Mouse (Mus musculus): ENCODE measurements around the gene Cfap44.

Cfap44 gene

DNA sequence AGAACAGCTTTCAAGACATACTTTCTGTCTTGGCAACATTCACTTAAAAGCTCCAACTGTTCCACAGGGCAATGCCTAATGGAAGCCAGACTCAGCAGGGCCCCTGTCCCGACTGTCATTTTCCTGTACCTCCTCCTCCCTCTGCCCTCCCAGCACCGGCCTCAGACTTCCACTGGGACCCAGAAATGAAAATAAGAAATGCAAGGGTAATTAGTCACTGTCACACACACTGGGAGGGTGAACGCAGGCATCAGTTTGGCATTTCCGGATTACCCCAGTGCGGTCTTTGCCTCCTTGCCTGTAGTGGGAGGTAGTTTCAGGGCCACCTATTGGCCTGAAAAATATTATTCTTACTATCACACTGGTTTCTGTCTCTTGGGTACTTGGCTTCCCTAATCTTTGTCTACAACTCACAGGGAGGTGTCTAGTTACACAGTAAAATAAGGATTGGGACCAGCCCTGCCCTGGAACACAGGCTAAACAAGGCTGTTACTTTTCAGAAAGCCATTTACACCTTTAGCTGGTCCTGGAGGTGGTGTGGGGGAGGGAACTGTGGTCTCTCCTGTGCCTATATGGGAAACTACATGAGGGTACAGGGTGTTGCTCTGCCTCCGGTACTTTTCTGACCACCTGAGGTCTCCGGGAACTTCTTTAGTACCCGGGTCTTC is 100.0 kb downstream of the Cfap44 start:
- DNase-seq (ENCODE audit: low spot score) = peak; percentile 67

DNA sequence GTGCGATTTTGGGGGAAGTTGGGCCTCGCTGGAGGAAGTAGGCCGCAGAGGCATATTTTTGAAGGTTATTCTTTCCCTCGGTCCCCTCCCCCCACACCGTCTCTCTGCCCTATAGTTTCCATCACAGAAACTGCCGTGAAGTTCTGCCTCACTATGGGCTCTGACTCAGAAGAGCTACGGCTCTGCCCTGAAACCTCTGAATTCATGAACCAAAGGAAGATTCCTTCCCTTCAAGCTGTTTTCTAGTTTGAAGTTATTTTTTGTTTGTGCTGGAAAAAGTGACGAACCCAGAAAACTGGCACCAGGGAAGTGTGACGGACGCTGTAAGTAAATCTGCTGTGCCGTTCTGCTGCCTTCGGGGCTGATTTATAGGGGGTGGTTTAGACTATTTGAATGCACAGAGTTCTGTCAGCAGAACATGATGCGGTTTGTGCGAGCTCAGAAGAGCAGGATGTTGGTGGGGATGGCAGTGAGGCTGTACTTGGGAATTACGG is 102.4 kb downstream of the Cfap44 start:
- no peak for DNase-seq (ENCODE audit: low spot score)

DNA sequence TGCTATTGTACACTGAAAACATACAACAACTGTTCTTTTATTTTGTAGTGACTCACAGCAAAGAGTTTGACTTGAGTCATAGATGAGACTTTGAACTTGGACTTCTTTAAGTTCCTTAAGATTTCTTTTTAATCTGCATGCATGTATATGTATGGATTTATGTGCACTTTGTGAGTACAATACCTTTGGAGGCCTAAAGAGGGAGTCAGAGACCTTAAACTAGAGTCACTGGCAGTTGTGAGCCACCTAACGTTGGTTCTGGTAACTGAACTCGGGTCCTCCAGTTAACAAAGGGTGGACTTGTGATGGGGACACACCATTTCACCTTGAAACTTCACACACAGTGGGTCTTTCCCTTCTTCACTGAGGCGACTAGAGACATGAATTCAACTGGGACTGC is 103.9 kb downstream of the Cfap44 start:
- DNase-seq (ENCODE audit: low spot score) = no peak

DNA sequence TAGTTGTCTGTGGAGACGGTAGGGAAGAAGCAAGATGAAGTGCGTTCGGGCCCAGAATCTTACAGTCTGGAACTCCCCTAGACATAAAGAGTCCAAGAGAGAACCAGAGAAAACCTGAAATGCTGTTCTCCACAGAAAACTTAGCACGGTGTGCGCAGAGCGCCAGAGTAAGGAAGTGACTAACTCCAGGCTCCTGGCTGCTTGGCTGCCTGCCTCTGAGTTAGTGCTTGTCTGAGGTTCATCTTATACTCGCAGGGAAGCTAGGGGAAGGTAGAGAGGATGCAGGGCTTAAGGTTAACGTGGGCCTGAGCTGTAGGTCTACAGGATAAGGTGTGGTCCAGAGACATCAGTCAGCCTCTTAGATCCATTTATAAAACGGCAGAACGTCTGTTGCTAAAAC is 107.2 kb downstream of the Cfap44 start:
- DNase-seq (ENCODE audit: low spot score) = no peak

DNA sequence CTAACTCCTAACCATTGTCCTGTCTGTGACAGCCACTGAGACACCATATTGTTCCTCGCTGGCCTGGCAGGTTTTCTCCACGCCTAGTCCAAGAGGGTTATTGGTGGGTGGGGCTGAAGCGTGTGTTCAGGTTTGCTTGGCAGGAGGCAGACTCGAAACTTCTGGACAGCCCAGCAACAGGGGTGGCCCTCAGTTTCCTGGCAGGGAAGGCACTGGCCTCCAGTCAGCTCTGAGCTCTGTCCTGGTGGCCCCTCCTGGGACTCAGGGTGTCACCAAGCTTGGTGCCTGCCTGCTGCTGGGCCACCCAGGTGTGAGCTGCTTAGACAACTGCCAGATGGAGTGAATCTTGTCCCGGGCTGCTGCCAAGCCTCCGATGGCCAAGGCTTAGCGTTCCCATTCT is 107.7 kb downstream of the Cfap44 start:
- no peak for DNase-seq (ENCODE audit: low spot score)

DNA sequence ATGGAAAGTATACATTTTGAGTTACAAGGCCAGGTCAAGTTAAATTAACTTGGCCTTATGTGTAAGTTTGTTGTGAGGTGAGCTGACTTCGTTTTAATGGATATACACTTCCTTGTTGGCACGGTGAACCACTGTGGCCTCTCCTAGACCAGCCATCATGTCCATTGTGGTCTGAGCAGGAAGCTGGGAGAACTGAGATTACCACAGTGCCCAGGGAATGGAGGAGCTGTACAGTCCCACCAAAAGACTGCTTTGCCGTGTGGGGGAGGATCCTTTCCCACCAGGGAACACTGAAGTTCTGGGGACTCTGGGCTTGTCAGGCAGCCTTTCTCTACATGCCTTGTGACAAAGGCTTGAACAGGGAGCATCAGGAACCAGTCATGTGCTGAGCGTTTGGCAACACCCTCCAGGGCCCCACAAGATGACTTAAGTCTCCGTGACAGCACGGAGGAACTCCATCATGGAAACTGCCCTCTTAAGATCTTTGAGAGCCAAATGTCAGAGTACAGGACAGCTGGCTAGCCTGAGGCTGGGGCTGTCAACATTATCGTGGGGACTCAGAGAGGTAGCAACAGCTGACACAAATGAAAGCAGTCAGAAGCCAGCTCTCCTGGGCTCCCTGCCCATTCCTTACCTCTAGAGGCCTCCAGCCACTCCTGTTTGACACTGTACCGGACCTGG is 108.4 kb downstream of the Cfap44 start:
- DNase-seq (ENCODE audit: low spot score) = no peak

DNA sequence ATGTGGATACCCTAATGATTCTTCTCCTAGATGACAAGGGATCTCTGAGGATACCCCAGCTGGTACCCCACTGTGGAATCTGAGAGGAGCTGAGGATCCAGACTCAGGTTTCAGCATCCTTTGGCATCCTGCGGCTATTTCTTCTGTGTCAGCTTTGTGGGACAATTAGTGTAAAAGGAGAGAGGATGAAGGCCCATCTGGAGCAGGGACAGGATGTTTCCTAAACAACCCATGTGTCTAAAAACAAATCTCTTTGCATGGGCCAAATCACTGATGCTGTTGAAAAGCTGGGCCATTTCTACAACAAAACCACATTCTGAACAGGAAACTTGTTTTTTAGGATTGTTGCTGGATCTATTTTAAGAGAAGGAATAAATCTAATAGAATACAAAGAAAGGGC is 110.6 kb downstream of the Cfap44 start:
- no peak for DNase-seq (ENCODE audit: low spot score)

DNA sequence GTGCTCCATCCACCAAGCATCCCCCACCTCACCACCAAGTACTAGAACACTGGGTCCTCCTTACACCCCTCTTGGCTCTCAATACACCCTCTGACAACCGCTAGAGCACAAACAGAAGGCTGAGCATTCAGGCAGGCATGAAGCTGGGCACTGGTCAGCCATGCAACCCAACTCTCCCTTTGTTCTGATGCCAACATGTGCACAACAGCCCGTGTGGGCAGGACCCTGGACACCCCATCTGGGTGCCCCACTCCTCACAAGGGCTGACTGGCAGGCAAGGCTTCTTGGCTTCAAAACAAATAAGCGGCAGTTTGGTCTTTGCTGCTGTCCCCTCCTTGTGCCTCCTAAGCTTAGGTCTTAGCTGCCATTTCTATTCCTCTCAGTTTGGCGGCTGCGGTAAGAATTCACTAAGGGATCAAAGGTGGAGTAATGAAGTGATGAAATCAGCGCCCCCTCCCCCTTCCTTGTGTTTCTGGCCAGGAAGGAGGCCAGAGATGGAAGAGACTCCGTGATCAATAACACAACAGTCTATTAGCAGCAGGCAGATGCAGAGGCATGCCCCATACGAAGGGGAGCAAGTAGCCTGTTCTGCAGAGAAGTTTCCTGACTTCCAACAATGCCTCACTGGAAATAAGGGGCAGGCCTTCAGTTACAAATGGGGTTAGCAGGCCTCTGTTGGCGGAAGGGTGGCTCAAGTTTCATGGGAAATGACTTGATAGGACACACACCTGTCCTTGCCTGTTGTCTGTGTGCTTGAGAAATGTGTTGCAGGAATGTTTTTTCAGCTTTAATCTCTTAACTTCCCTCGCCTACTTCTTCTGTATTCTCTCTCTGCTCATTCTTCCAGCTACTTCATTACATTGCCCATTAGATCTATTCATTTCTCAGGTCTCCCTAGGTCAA is 112.7 kb downstream of the Cfap44 start:
- DNase-seq (ENCODE audit: low spot score) = no peak

DNA sequence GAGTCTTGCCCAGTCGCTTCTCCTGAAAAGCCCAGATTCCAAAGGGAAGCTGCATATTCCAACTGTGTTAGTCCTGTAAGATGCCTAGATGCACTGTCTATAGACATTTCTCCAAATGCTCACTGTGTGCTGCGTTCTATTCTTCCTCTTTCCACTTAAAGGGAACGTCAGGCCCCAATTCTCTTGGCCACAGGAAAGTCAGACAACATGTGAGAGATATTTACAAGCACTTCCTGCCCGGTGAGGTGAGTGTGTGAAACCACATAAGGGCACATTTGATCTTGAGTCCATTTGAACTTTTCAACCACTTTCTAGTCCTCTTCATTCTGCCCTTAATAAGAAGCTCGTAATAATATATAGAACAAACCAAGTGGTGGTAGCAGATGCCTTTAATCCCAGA is 113.4 kb downstream of the Cfap44 start:
- no peak for DNase-seq (ENCODE audit: low spot score)

DNA sequence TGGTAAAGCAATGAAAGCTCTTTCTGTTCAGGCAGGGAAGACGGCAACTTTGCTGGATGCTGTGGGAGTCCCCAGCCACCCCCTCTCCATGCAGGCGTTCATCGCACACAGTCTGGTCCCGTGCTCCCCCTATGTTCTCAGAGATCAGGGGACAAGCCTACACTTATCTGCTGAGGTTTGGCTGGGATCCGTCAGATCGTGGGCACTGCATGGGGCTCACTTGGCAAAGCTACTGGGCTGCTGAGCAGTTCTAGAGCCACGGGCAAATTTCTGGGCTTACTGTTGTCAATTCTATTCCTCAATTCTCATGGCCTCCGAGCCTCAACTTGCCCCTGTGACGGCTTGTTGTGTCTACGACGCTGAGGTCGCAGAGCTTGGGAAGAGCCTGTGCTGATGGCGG is 114.2 kb downstream of the Cfap44 start:
- no peak for DNase-seq (ENCODE audit: low spot score)

DNA sequence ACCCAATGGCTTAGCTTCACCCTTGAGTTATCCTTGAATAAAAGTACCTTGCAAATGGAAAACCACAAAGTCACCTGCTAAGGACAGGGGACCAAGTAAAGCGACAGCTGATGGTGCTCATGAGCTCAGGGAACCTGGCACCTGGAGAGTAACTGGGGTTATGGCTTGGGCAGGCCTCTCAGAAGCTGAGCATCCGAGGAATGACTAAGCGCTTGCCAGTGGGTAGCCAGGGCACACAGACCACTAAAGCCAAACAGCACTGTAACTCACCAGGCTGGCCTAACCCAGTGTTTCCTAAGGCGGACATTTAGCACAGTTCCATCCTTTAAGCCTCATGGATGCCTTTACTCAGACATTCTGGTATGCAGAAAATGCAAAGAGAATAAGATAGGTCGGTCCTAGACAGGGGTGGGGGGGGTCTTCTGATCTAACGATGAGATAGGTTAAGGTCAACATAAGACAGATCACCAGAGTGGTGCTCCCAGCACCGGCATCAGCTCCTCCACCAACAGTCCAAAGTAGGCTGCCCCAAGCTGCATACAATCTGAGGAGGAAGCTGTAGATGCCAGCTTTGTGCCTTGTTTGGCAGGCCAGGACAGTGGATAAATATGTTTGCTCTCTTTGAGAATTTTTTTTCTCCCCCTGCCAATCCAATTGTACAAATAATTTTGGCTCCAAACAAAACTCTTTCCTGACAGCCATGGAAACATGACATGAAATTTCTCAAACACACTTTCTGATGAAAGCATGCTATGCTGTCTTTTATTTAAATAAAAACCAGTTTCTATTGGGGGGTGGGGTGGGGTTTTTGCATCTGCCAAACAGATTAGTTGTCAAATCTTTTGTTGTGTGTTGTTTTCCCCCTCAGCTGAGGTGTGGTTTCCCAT is 115.1 kb downstream of the Cfap44 start:
- DNase-seq (ENCODE audit: low spot score) = no peak

DNA sequence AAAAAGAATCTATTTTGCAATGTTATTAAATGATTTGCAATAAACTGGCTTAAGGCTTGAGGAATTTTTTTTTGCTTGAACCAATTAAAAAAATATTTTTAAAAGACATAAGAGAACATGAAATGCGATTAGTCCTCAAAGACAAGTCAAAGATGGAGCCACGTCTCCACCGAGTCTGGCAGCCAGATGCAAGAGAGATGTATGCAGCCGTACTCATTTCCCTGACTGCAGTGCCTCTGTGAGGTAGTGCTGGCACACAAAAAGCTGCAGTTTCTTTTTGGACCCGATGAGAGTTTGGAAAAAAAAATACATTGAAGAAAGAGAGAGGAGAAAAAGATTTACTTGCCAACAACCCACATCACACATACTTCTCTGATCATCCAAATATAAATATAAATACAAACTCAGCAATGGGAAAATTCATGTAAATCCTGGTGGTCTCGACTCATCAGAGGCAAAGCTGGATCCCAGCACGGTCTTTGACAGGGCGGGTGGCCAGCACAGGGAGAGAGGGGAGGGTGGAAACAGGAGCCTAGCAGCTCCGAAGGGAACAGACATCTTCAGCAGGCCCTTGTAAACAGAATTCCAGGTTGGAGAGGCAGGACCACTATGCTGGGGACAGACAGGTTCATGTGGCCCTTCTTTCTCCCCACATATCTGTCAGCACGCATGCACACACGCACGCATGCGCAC is 116.1 kb downstream of the Cfap44 start:
- no peak for DNase-seq (ENCODE audit: low spot score)

DNA sequence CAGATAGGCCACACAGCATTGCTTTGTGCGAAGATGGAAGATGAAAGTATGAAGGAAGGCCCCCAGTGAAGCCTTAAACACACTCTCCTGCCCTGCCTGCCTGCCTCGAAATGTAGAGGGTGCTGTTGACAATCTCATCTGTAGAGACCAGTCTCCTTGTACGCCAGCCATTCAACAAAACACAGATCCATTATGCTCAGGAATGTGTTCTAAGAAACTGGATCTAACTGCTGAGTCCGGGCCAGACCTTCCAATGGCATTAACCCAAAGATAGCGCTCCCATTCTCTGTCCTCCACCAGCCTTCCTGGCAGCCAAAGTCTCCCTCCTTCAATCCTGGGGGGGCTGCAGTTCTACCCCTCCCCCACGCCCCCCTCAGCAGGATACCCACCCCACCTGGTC is 121.9 kb downstream of the Cfap44 start:
- DNase-seq (ENCODE audit: low spot score) = no peak

DNA sequence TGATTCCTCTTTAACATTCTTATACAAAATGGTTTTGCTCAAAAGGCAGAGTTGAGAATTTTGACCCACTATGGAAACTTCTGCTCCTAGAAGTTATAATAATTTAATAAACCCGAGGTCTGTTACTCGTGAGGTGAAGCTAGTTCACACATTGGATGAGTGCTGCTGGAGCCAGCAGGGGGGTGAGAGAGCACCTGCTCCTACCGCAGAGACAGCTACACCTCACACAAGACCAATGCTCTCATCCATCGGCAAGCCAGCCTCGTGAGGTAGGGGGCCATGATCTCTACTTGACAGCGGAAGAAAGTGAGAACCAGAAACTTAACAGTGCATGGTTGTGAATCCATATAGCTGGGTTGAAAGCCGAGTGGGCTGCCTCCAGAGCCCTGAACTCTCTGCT is 129.0 kb downstream of the Cfap44 start:
- DNase-seq (ENCODE audit: low spot score) = no peak

DNA sequence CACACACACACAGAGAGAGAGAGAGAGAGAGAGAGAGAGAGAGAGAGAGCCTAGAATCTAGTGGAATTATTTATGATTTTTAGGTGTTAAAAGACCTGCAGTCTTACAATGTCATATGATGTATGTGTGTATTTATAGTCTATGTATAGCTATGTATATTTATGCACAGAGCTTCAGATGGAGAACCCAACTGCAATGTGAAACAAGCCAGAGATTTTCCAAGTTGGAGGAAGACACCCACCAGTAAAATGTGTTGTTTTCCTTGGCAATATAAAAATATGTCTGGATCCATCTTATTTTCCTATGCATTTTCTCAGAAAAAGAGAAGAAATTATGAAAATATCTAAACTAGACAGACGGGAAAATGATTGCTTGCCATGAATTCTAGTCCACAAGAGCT is 131.4 kb downstream of the Cfap44 start:
- DNase-seq (ENCODE audit: low spot score) = no peak

DNA sequence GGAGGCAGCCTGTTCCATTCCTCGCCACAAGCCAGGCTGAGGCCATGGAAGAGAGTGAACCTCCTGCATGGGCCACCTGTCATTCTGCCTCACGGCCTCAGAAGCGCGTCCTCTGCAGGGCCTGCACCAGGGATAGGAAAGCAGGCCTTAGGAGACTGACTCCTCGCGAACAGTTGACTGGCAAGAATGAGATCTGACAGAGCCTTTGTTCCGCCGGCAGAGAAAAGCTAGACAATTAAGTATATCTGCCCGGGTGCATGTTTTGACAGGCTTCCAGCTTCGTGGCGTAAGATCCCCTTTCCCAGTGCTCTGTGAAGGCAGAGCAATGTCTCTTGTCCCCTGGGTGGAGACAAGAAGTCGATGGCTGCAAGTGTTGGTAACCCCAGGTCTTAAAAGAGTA is 132.1 kb downstream of the Cfap44 start:
- peak; percentile 69 for DNase-seq (ENCODE audit: low spot score)

DNA sequence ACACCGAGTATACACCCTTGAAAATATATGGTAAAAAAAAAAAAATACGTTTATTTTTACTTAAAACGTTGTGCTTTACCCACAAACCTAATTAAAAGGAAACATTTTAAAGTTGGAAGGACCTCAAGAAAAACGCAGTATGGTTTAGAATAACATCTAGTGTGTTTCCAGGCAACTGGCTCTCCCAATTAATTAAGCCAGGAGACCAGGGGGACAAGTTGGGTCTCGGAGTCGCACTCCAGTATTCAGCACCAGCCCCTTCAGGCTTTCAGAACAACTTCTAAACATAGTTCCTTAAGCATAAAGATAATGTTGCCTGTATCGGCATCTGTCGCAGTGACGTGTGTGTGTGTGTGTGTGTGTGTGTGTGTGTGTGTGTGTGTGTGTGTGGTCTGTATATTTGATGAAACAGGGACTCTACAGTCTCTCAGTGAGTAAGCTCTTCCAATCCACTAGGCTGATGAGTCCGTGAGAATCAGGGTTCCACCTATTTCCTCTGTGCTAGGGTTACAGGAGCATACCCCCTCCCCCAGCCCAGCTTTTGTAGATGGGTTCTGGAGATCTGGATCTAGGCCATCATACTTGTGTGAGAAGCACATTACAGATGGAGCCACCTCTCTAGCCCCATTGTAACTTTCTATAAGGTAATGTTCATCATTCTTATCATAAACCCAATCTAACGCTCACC is 132.8 kb downstream of the Cfap44 start:
- no peak for DNase-seq (ENCODE audit: low spot score)

DNA sequence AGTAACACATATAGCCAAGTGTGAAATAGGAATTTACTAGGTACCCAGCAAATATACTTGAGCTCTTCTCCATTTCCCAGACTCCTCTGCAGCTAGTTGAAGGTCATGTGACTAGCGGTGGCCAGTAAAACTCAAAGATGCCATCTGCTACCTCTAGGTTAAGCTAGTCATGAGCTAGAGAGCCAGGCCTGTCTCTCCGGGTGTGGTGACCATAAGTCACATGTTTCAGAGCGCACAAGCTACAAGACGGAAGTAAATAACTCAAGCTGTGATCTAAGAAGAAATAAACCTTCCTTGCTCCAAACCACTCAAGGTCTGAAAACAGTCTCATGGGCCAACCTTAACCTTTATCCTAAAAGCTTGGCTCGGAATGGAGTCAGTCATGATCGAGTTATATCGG is 134.4 kb downstream of the Cfap44 start:
- no peak for DNase-seq (ENCODE audit: low spot score)

DNA sequence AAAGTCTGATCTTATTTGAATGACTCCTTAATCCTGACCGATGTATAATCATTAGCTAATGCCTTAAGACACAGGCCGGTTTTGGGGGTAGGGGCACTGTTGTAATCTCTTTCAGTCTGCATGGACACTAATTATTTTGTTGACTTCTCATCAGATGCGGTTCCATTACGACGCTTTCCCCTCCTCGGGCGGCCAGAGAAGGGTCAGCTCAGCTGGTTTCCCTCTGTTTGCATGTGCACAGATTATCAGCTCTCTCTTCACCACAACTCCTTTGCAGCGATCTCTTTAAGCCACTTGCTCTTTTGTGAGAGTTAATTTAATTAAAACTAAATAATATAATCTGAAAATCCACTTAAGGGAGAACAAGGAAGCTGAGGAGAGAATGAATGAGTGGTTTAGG is 135.1 kb downstream of the Cfap44 start:
- no peak for DNase-seq (ENCODE audit: low spot score)

DNA sequence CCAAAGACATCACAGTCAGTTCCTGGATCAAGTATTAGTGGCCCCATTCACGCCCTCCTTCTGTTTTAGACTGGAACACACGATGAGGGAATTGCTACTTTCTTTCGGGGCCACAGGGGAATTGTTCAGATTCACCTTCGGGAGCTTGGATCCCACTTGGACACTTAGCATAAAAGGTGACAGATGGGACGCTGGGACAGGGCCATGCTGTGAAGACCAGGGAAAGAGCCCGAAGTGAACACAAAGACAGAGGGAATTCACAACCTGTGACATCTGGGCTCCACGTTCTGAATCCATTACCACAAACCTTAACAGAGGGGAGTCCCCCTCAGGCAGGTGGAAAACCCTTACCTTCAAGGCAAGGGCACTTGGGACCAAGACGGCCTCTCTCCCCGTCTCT is 135.6 kb downstream of the Cfap44 start:
- DNase-seq (ENCODE audit: low spot score) = peak; percentile 53

DNA sequence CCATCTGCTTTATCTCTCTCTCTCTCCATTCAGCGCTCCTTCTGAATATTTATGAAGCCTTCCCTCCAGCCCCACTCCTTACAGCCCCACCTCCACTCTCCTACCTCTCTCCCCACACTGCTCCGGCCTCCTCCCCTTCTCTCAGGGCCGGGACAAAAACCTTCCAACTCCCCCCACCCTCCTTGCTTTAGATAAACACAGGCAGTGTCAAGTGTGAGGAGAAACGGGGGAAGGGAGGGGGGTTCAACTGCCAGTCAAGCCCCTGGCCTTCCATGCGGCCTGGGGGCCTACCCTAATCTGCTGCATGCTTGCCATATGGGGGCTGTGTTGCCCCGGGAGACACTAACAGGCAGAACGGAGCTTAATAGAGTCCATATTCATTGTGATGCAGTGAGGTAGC is 136.2 kb downstream of the Cfap44 start:
- peak; percentile 93 for DNase-seq (ENCODE audit: low spot score)

All from embryo, embryonic 10 days (tissue).